Mouse (Mus musculus) forebrain, embryonic 14.5 days (tissue): Measurements from ENCODE around the gene Gm49353. TPM values are rescaled to one million over a fixed set of nuclear protein-coding genes. Genes with fewer than 3 reads are reported as not detected.
A peak's percentile ranks its signal among the peaks of the same experiment; 100 is the strongest.

Experiments
- ATAC-seq: fragments of 200-750 bp; cut with Nextera tagmentation; 2 replicates; pipeline ENCODE4 v1.8.0; 2017; ENCODE audit warnings: mild to moderate bottlenecking, moderate library complexity
- DNase-seq: peaks from one replicate; pipeline ENCODE4 v3.0.0-alpha.2; 2015; ENCODE audit warnings: low spot score
- H3K27ac ChIP-seq: fragments of 300-500 bp; sonication (generic); 2 replicates; pipeline ENCODE4 v1.5.1; 2014; ENCODE audit warnings: low read depth, mild to moderate bottlenecking, control low read depth, low read length, moderate library complexity
- H3K27me3 ChIP-seq: fragments of 300-500 bp; sonication (generic); replicated peaks from 2 replicates; pipeline ENCODE4 v1.6.1; 2014; ENCODE audit warnings: low read length, control low read depth, mixed read lengths; ENCODE audit not compliant: control insufficient read depth, insufficient read depth
- H3K36me3 ChIP-seq: fragments of 300-500 bp; sonication (generic); 2 replicates; pipeline ENCODE4 v1.6.1; 2014; ENCODE audit warnings: low read length, control low read depth; ENCODE audit not compliant: control insufficient read depth, insufficient read depth
- H3K4me1 ChIP-seq: fragments of 300-500 bp; sonication (generic); 2 replicates; pipeline ENCODE4 v1.6.1; 2014; ENCODE audit warnings: antibody characterized with exemption, low read length, control low read depth; ENCODE audit not compliant: control insufficient read depth, insufficient read depth
- H3K4me2 ChIP-seq: fragments of 300-500 bp; sonication (generic); 2 replicates; pipeline ENCODE4 v1.6.1; 2014; ENCODE audit warnings: mild to moderate bottlenecking, control low read depth, low read length
- H3K4me3 ChIP-seq: fragments of 300-500 bp; sonication (generic); 2 replicates; pipeline ENCODE4 v1.5.1; 2014; ENCODE audit warnings: low read depth, low read length, control low read depth
- H3K9ac ChIP-seq: fragments of 300-500 bp; sonication (generic); 2 replicates; pipeline ENCODE4 v1.6.1; 2014; ENCODE audit warnings: mild to moderate bottlenecking, low read length, control low read depth, moderate library complexity
- H3K9me3 ChIP-seq: fragments of 300-500 bp; sonication (generic); replicated peaks from 2 replicates; pipeline ENCODE4 v1.6.1; 2016; ENCODE audit warnings: low read length, control low read depth, mixed read lengths; ENCODE audit not compliant: control insufficient read depth
- WGBS: fragments of 180-500 bp; shearing (Covaris S2); extraction: QIAGEN DNeasy Blood & Tissue Kit; methylation state at CpG from one replicate; pipeline ENCODE4 v1.1.7; 2014; 5-methylcytosine and 5-hydroxymethylcytosine counted together
- polyA plus RNA-seq: library from polyadenylated mRNA; unstranded; fragments of >200 nt; fragmentation: Nextera tagmentation; extraction: Ambion mirVana; gene quantifications from 2 replicates; pipeline ENCODE4 v1.2.1, GENCODE M21; 2014

Gene Gm49353
- 8.3 and 14.9 TPM in 2 replicates for polyA plus RNA-seq

DNA sequence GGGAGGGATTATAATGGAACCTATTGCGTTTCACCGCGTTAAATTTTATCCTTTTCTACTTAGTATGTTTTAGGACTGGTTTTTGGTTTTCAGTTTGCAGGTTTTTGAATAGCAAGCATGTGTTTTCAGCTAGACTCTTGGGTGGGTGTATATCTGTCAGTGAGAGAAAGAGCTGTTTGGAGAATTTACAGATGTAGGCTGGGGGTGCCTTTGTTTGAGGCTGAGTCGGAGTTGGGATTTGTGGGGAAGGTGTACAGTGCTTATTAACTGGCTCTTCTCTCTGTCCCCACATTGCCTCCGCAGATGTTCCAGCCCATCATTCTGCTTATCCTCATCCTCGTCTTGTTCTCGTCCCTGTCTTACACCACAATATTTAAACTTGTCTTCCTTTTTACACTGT lies at the start of gene Gm49353:
Gm49353 (plus strand) TSS at position 313 of the 400 bp plus-strand sequence.
- Histone ChIP-seq H3K9me3 (peaks cover 4% of the 10 kb centered on the region; the same call in 1 of the 2 replicates), H3K4me3 (no peak within 1 kb of the TSS)
- WGBS: 95% methylated on average over 7 of the region's 7 CpGs

DNA sequence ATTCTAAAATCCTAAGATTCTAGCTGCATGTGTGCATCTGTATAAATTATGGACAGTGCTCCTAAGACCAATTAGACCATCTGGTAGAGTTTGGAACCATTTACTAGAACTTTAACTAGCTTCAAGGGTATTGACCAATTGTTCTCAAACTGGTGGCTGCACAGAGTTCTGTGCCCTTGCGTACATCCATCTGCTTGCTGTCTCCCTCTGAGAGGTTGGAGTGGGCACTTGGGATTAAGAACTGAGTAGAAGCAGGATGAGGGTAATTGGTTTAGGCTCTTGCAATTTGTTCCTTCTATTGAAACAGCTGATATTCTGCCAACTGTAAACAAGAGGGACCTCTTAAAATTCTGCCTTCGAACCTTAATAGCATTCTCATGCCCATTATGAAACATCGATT lies 43.5 kb upstream of the Gm49353 start:
- ATAC-seq (peak; percentile 48; the same call in 1 of the 2 replicates), DNase-seq (no peak)
- WGBS: 73% methylated on average over 3 of the region's 3 CpGs
- no peak overlapping the region for H3K4me2 ChIP-seq
- H3K4me3 ChIP-seq: no peak overlapping the region
- H3K36me3 ChIP-seq: peaks cover 58% of the 10 kb centered on the region
- no peak overlapping the region for H3K9ac ChIP-seq
- H3K27me3 ChIP-seq: no peaks in the 10 kb centered on the region
- no peak overlapping the region for H3K27ac ChIP-seq
- H3K9me3 ChIP-seq: no peaks in the 10 kb centered on the region
- no peaks in the 10 kb centered on the region for H3K4me1 ChIP-seq

More for the DNA sequence above, at the start of gene Gm49353:
- ATAC-seq: no peak
- DNase-seq: no peak
- H3K9ac ChIP-seq: no peak within 1 kb of the TSS
- H3K27ac ChIP-seq: no peak within 1 kb of the TSS
- H3K27me3 ChIP-seq: no peaks in the 10 kb centered on the region
- H3K36me3 ChIP-seq: peaks cover 76% of the 10 kb centered on the region
- no peaks in the 10 kb centered on the region for H3K4me1 ChIP-seq
- no peak within 1 kb of the TSS for H3K4me2 ChIP-seq

DNA sequence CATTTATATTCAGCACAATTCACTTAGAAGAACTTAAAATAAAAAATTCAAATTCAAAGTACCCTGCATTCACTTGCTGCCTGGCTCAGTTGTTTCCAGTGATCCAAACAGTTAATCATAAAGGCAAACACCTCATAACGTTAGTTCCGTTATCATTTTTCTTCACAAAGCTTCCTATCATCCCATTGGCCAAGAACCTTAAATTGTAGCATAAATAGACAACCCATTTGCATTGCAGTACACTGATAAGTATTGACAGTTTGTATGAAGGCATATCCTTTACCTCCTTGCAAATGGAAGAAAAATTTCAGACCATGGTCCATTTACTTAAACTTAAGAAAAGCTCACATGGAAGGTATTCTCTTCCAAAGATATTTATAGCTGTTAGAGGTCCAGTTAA lies 37.1 kb upstream of the Gm49353 start:
- WGBS: 87% methylated on average over 2 of the region's 2 CpGs
- Histone ChIP-seq H3K27me3 (no peaks in the 10 kb centered on the region), H3K4me1 (no peaks in the 10 kb centered on the region), H3K36me3 (peaks cover 54% of the 10 kb centered on the region), H3K4me2 (no peak overlapping the region), H3K4me3 (no peak overlapping the region), H3K9me3 (no peaks in the 10 kb centered on the region), H3K9ac (no peak overlapping the region), H3K27ac (no peak overlapping the region)
- no peak for DNase-seq
- ATAC-seq: no peak

DNA sequence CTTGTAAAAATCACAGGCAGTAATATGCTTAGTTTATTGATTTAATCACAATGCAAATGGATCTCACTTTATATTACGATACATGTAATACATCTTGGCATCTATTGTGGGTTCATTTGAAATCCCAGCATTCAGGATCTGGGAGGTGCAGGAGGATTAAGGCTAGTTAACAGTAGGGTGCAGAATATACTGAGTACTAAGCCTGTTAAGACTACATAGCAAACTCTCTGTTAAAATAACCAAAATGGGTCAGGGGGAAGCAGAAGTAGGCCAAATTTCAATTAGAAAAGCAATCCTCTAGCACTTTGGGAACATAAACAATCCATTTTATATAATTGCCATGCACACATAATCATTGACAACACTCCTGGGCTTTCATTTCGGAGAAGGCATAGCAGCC lies 25.0 kb upstream of the Gm49353 start:
- Histone ChIP-seq H3K27ac (no peak overlapping the region), H3K4me1 (0 out of 2 replicates have a peak, but pooled peaks cover 4% of the 10 kb centered on the region), H3K36me3 (peaks cover 63% of the 10 kb centered on the region), H3K4me3 (no peak overlapping the region), H3K4me2 (no peak overlapping the region), H3K27me3 (no peaks in the 10 kb centered on the region), H3K9me3 (peaks cover 12% of the 10 kb centered on the region), H3K9ac (no peak overlapping the region)
- DNase-seq: no peak
- no peak for ATAC-seq
- 86% methylated on average over 2 of the region's 2 CpGs for WGBS

DNA sequence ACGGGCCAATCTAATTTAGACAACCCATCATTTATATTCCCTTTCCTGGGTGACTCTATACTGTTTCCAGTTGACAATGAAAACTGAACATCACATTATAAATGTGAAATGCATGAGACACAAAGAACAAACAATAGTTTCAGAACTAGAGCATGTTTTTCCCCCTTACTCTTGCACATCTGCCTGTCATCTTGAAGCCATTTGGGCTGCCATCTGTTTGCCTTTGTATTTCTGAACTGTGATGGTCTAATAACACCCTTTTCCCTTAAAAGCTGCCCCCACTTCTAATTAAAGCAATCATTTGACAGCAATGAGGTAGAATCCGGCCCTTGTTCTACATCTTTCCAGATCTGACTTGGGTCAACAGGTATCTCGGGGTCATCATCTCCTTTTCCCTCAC lies 23.1 kb upstream of the Gm49353 start:
- ATAC-seq: no peak
- H3K36me3 ChIP-seq: peaks cover 67% of the 10 kb centered on the region
- H3K27ac ChIP-seq: no peak overlapping the region
- H3K4me3 ChIP-seq: no peak overlapping the region
- H3K4me2 ChIP-seq: no peak overlapping the region
- DNase-seq: peak; percentile 33
- WGBS: 60% methylated on average over 3 of the region's 3 CpGs
- H3K27me3 ChIP-seq: no peaks in the 10 kb centered on the region
- H3K9me3 ChIP-seq: peaks cover 12% of the 10 kb centered on the region
- 0 out of 2 replicates have a peak, but pooled peaks cover 4% of the 10 kb centered on the region for H3K4me1 ChIP-seq
- no peak overlapping the region for H3K9ac ChIP-seq

DNA sequence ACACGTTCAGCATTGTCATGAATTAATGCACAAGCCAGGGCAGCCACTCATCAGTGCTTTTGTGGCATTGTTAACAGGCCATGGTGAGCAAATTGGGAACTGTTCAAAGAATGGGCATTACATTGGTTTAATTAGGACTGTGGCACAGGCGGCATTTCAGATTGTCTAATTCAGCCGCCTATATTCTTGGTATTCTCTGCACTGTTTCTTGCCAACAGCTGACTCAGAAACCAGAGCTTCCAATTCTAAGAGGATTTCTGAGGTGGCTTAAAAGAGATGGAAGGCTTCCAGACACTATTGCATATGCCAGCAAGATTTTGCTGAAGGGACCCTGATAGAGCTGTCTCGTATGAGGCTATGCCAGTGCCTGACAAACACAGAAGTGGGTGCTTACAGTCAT lies 21.9 kb upstream of the Gm49353 start:
- peak; percentile 78 for DNase-seq
- ATAC-seq: peak; percentile 81
- H3K36me3 ChIP-seq: peaks cover 67% of the 10 kb centered on the region
- no peak overlapping the region for H3K9ac ChIP-seq
- WGBS: 21% methylated on average over 4 of the region's 4 CpGs
- H3K4me1 ChIP-seq: 0 out of 2 replicates have a peak, but pooled peaks cover 4% of the 10 kb centered on the region
- H3K4me2 ChIP-seq: no peak overlapping the region
- H3K27me3 ChIP-seq: no peaks in the 10 kb centered on the region
- no peaks in the 10 kb centered on the region; the same call in 1 of the 2 replicates for H3K9me3 ChIP-seq
- no peak overlapping the region for H3K4me3 ChIP-seq
- no peak overlapping the region for H3K27ac ChIP-seq

DNA sequence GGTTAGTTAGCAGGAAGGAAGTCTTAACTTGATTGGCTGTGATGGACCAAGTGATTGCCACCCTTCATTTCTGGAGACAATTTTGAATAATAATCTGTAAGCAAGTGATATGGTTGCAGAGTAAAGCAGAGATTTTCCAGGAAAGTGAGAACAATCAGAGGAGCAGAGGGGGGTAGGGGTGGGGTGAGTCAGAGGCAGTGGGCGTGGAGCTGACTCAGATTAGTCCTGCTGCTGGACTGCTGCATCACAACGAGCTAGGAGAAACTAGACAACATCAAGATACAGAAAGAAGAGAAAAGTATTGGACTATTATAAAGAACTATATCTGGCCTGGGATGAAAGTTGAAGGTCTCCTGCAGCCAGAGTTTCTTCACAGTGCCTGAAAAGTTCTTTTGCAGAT lies 20.8 kb upstream of the Gm49353 start:
- DNase-seq (no peak), ATAC-seq (no peak)
- H3K27ac ChIP-seq: no peak overlapping the region
- no peaks in the 10 kb centered on the region for H3K27me3 ChIP-seq
- 35% methylated on average over 2 of the region's 2 CpGs for WGBS
- peaks cover 68% of the 10 kb centered on the region for H3K36me3 ChIP-seq
- no peak overlapping the region for H3K4me3 ChIP-seq
- no peak overlapping the region for H3K4me2 ChIP-seq
- no peak overlapping the region for H3K9ac ChIP-seq
- H3K9me3 ChIP-seq: no peaks in the 10 kb centered on the region
- 0 out of 2 replicates have a peak, but pooled peaks cover 4% of the 10 kb centered on the region for H3K4me1 ChIP-seq

DNA sequence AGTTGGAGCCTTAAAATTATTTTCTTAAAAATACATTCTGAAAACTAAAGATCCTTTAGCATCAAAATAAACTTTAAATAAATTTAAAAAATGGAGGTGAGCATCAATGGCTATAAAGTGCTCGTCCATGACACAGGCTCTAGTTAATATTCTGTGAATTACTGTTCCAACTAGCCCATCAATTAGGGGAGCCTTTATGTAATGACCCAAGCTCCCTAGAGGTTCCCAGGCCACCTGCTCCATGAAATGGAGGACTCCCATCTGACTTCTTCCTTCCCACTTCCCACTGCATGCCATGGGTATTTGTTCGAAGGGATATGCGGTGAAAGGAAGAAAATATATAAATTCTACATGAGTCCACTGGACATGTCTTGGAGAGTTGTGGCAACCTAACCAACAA lies 18.5 kb upstream of the Gm49353 start:
- DNase-seq: no peak
- ATAC-seq: no peak
- 92% methylated on average over 3 of the region's 3 CpGs for WGBS
- 0 out of 2 replicates have a peak, but pooled peaks cover 4% of the 10 kb centered on the region for H3K4me1 ChIP-seq
- no peaks in the 10 kb centered on the region for H3K9me3 ChIP-seq
- no peaks in the 10 kb centered on the region for H3K27me3 ChIP-seq
- no peak overlapping the region for H3K4me2 ChIP-seq
- H3K4me3 ChIP-seq: no peak overlapping the region
- H3K9ac ChIP-seq: no peak overlapping the region
- H3K27ac ChIP-seq: no peak overlapping the region
- peaks cover 61% of the 10 kb centered on the region for H3K36me3 ChIP-seq

DNA sequence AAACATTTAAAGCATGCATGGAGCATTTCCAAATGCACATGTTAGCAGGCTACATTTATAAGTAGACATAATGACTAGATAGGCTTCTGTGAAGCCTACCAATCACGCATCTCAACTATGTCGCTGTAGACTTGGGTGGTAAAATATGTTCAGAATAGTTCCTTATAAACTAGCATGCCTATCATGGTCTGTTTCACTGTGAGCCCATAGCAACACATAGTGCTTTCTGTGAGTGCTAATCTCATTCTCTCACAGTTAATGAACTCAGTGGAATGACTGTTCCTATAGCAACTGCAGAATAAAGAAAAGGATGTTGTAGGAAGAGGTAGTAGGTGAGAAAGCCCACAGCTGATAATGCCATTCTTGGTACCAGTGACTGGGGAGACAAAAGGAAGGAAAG lies 17.7 kb upstream of the Gm49353 start:
- Histone ChIP-seq H3K27me3 (no peaks in the 10 kb centered on the region), H3K27ac (no peak overlapping the region), H3K9ac (no peak overlapping the region), H3K9me3 (no peaks in the 10 kb centered on the region), H3K4me3 (no peak overlapping the region), H3K36me3 (peaks cover 53% of the 10 kb centered on the region), H3K4me2 (no peak overlapping the region), H3K4me1 (0 out of 2 replicates have a peak, but pooled peaks cover 2% of the 10 kb centered on the region)
- ATAC-seq (no peak), DNase-seq (peak; percentile 17)
- 46% methylated on average over 2 of the region's 2 CpGs for WGBS
